Mouse (Mus musculus): Measurements from ENCODE around the gene Klhdc8a.

DNA sequence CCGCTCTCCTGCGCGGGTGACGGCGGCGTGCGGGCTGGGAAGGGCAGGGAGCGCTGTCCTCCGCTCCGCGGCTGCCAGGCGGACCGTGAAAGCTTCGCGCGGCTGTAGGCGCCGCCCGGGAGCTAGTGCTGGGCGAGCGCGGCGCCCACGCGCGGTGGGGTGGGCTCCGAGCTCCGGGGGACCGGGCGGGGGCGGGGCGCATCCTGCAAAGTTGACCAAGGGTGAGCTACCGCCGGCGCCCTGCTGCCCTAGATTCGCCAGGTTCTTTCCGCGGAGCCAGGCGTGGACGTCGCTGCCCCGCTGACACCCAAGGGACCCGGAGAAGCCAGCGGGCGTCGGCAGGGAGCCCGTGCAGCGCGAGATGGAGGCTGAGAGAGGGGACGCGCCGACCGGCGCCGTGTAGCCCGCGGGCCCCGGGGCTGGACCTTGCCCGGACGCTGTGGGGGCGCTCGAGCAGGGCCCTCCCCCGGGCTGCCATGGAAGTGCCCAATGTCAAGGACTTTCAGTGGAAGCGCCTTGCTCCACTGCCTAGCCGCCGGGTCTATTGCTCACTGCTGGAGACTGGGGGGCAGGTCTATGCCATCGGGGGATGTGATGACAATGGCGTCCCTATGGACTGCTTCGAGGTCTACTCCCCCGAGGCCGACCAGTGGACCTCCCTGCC lies 507 bp downstream of the Klhdc8a start:
- TF ChIP-seq CTCF (IDR thresholded peaks at IDR 0.05; ENCODE audit: insufficient read depth, low read depth, low read length), result no peak
- no peak for TF ChIP-seq POLR2A (IDR thresholded peaks at IDR 0.05; ENCODE audit: insufficient read depth, low read depth, low read length)

All from olfactory bulb, adult 2 months (tissue).